Mouse (Mus musculus) neural tube, embryonic 14.5 days (tissue): ENCODE measurements around the gene Il6ra. TPM values are rescaled to one million over a fixed set of nuclear protein-coding genes. Genes with fewer than 3 reads are reported as not detected.

Source experiments
- ATAC-seq: fragments of 200-750 bp; cut with Nextera tagmentation; 2 replicates; pipeline ENCODE4 v1.8.0; 2017; ENCODE audit warnings: low read depth, mild to moderate bottlenecking, moderate TSS enrichment, moderate library complexity
- H3K27ac ChIP-seq: fragments of 300-500 bp; sonication (generic); 2 replicates; pipeline ENCODE4 v1.5.1; 2014; ENCODE audit warnings: low read depth, mild to moderate bottlenecking, control low read depth, low read length, moderate library complexity, mixed read lengths
- H3K27me3 ChIP-seq: fragments of 300-500 bp; sonication (generic); 2 replicates; pipeline ENCODE4 v1.6.1; 2014; ENCODE audit warnings: low read length; ENCODE audit not compliant: control insufficient read depth, insufficient read depth
- H3K36me3 ChIP-seq: fragments of 300-500 bp; sonication (generic); 2 replicates; pipeline ENCODE4 v1.6.1; 2014; ENCODE audit warnings: low read length, mixed read lengths; ENCODE audit not compliant: control insufficient read depth, insufficient read depth
- H3K4me1 ChIP-seq: fragments of 300-500 bp; sonication (generic); 2 replicates; pipeline ENCODE4 v1.6.1; 2014; ENCODE audit warnings: low read length; ENCODE audit not compliant: control insufficient read depth, insufficient read depth
- H3K4me2 ChIP-seq: fragments of 300-500 bp; sonication (generic); 2 replicates; pipeline ENCODE4 v1.6.1; 2014; ENCODE audit warnings: mild to moderate bottlenecking, low read depth, low read length, control low read depth
- H3K4me3 ChIP-seq: fragments of 300-500 bp; sonication (generic); 2 replicates; pipeline ENCODE4 v1.5.1; 2014; ENCODE audit warnings: low read depth, low read length, control low read depth, mixed read lengths
- H3K9ac ChIP-seq: fragments of 300-500 bp; sonication (generic); replicated peaks from 2 replicates; pipeline ENCODE4 v1.6.1; 2014; ENCODE audit warnings: low read depth, mild to moderate bottlenecking, control low read depth, low read length, mixed read lengths
- H3K9me3 ChIP-seq: fragments of 300-500 bp; sonication (generic); 2 replicates; pipeline ENCODE4 v1.6.1; 2016; ENCODE audit warnings: low read length; ENCODE audit not compliant: control insufficient read depth
- WGBS: fragments of 180-500 bp; shearing (Covaris S2); extraction: QIAGEN DNeasy Blood & Tissue Kit; methylation state at CpG from one replicate; pipeline ENCODE4 v1.1.7; 2014; 5-methylcytosine and 5-hydroxymethylcytosine counted together
- polyA plus RNA-seq: library from polyadenylated mRNA; unstranded; fragments of >200 nt; fragmentation: Nextera tagmentation; extraction: Ambion mirVana; gene quantifications from 2 replicates; pipeline ENCODE4 v1.2.1, GENCODE M21; 2014

The Il6ra gene
- polyA plus RNA-seq, 1 experiment from 2014 or later, result 0.36 TPM

DNA sequence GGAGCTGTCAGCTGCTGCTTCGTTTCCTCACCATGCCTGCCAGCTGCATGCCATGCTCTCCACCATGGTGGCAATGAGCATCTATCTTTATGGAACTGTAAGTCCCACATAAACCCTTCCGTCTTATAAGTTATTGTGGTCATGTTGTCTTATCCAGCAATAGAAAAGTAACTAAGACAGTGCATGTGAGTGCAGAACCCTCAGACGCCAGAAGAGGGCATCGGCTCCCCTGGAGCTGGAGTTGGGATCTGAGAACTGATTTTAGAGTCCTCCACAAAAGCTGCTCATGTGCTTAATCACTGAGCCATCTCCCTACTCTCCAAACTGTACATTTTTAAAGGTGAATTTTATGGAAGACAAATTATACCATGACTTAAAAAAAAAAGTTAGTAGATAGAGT lies 95.9 kb downstream of the Il6ra start:
- H3K4me3 ChIP-seq, result no peak overlapping the region
- H3K27ac ChIP-seq, result no peak overlapping the region
- H3K36me3 ChIP-seq, result no peaks in the 10 kb centered on the region
- no peaks in the 10 kb centered on the region for H3K27me3 ChIP-seq
- H3K4me1 ChIP-seq, result no peaks in the 10 kb centered on the region
- 68% methylated on average over 4 of the region's 4 CpGs for WGBS
- no peak for ATAC-seq
- no peaks in the 10 kb centered on the region for H3K9me3 ChIP-seq
- no peak overlapping the region for H3K4me2 ChIP-seq
- no peak overlapping the region for H3K9ac ChIP-seq

Other genes starting within 250 kb of the Il6ra start
- 32.0 and 32.7 TPM in 2 replicates for gene Adar, start 198.2 kb downstream of the Il6ra start, polyA plus RNA-seq
- 24.5 and 29.9 TPM in 2 replicates for gene Chrnb2, start 148.6 kb downstream of the Il6ra start, polyA plus RNA-seq
- 19.6 and 22.2 TPM in 2 replicates for gene Ube2q1, start 139.6 kb downstream of the Il6ra start, polyA plus RNA-seq
- gene She, start 81.8 kb downstream of the Il6ra start, polyA plus RNA-seq, result 0.91 and 2.4 TPM in 2 replicates
- 14.8 and 18.0 TPM in 2 replicates for gene Atp8b2, start 50.3 kb upstream of the Il6ra start, polyA plus RNA-seq
- gene Hax1, start 85.6 kb upstream of the Il6ra start, polyA plus RNA-seq, result 97.2 and 110 TPM in 2 replicates
- gene 4933434E20Rik, start 138.4 kb upstream of the Il6ra start, polyA plus RNA-seq, result 219 and 232 TPM in 2 replicates
- 163 and 171 TPM in 2 replicates for gene Ubap2l, start 139.4 kb upstream of the Il6ra start, polyA plus RNA-seq
- gene Tpm3, start 159.5 kb upstream of the Il6ra start, polyA plus RNA-seq, result 281 and 342 TPM in 2 replicates
- gene Nup210l, start 190.9 kb upstream of the Il6ra start, polyA plus RNA-seq, result 0.35 and 0.52 TPM in 2 replicates